Mouse (Mus musculus) cerebellum, postnatal 14 days (tissue): ENCODE measurements at regions not wholly inside any gene's neighbourhood (a gene's known extent, or its start where the extent isn't known, plus 50 kb on each side); places are given as distances from the start of the nearest gene placed in this dataset.

Experiments used
- DNase-seq, 2 experiments: peaks; one replicate each; pipeline ENCODE4 v3.0.0; 2021; ENCODE audit warnings: mixed read lengths in 2 of 2

GRCm38 (mm10) chr10:118711951-118712350, 158.1 kb downstream of the Dyrk2 start:
- no peak for DNase-seq

GRCm38 (mm10) chr10:118712951-118713350, 157.1 kb downstream of the Dyrk2 start:
- DNase-seq = no peak

- no peak for DNase-seq
Observed at GRCm38 (mm10) chr10:118714179-118714581, 155.8 kb downstream of the Dyrk2 start.

- no peak for DNase-seq
Observed at GRCm38 (mm10) chr10:118714595-118714994, 155.4 kb downstream of the Dyrk2 start.

- peak in 1 of 2 experiments; percentile 28 for DNase-seq
Observed at GRCm38 (mm10) chr10:118720630-118721029, 149.4 kb downstream of the Dyrk2 start.

GRCm38 (mm10) chr10:118722132-118722551, 147.9 kb downstream of the Dyrk2 start:
- peak; percentile 31 to 39 for DNase-seq

- peak; percentile 9 to 13 for DNase-seq
Observed at GRCm38 (mm10) chr10:118722671-118723070, 147.3 kb downstream of the Dyrk2 start.

GRCm38 (mm10) chr10:118736093-118736492, 133.9 kb downstream of the Dyrk2 start:
- DNase-seq = no peak

- no peak for DNase-seq
Observed at GRCm38 (mm10) chr10:118737064-118737463, 132.9 kb downstream of the Dyrk2 start.

- DNase-seq = peak; percentile 42 to 50
Observed at GRCm38 (mm10) chr10:118739849-118740481, 130.0 kb downstream of the Dyrk2 start.

GRCm38 (mm10) chr10:118743831-118744230, 126.2 kb downstream of the Dyrk2 start:
- DNase-seq = no peak

- DNase-seq = no peak
Observed at GRCm38 (mm10) chr10:118746719-118747395, 123.2 kb downstream of the Dyrk2 start.

GRCm38 (mm10) chr10:118749039-118749438, 121.0 kb downstream of the Dyrk2 start:
- DNase-seq = no peak

GRCm38 (mm10) chr10:118749756-118750155, 120.3 kb downstream of the Dyrk2 start:
- no peak for DNase-seq

- DNase-seq = no peak
Observed at GRCm38 (mm10) chr10:118751110-118751509, 118.9 kb downstream of the Dyrk2 start.

GRCm38 (mm10) chr10:118753061-118753775, 116.8 kb downstream of the Dyrk2 start:
- DNase-seq = no peak

- no peak for DNase-seq
Observed at GRCm38 (mm10) chr10:118754791-118755190, 115.2 kb downstream of the Dyrk2 start.

GRCm38 (mm10) chr10:118758825-118759471, 111.1 kb downstream of the Dyrk2 start:
- peak; percentile 73 to 75 for DNase-seq

- DNase-seq = no peak
Observed at GRCm38 (mm10) chr10:118760441-118760840, 109.6 kb downstream of the Dyrk2 start.

GRCm38 (mm10) chr10:118761101-118761868, 108.7 kb downstream of the Dyrk2 start:
- DNase-seq = peak; percentile 33

- no peak for DNase-seq
Observed at GRCm38 (mm10) chr10:118765051-118765450, 105.0 kb downstream of the Dyrk2 start.
